ENCODE assay signal across 30 mouse cellular contexts in the genomic region with DNA sequence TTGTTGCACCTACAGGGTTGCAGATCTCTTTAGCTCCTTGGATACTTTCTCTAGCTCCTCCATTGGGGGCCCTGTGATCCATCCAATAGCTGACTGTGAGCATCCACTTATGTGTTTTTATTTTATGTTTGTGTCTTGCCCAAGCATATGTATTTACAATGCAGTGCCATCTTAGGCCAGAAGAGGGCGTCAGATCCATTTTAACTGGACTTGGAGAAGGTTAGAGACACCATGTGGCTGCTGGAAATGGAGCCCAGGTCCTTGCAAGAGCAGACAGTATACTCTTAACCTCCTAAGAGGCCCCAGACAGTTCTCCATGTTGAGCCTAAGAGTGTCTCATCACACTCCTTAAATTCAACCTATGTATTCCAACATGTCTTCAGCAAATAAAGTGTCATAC.
A peak's percentile ranks its signal among the peaks of the same experiment; 100 is the strongest.
DNase-seq lines count a peak whose midpoint lies in the region; ATAC-seq and TF ChIP-seq lines count a peak whose summit lies in the region.
"Had no signal": no experiment of that assay in that cellular context is flagged by ENCODE, and none has a peak within 500 bp of the region (broad histone marks: within the 10 kb centered on the region; RNA-seq: fewer than 3 reads in every experiment).

No protein-coding gene starts in this region.

- no peaks in the 10 kb centered on the region for H3K36me3 ChIP-seq in liver, embryonic 14.5 days (replicated peaks; ENCODE audit: control insufficient read depth, insufficient read depth, low read depth)
- H3K36me3 ChIP-seq in liver, postnatal 0 days (replicated peaks; ENCODE audit: insufficient read depth, low read length): no peaks in the 10 kb centered on the region
- H3K36me3 ChIP-seq in ES-E14 (ENCODE audit: control insufficient read depth, insufficient read depth, low read length, poor library complexity, severe bottlenecking): no peaks in the 10 kb centered on the region
- H3K36me3 ChIP-seq: embryonic facial prominence, embryonic 10.5 days; embryonic facial prominence, embryonic 15.5 days; forebrain, embryonic 12.5 days; hindbrain, embryonic 12.5 days; limb, embryonic 12.5 days; neural tube, embryonic 15.5 days had no signal

- no peaks in the 10 kb centered on the region for H3K9me3 ChIP-seq in liver, embryonic 14.5 days (ENCODE audit: control insufficient read depth, low read length)
- no peaks in the 10 kb centered on the region for H3K9me3 ChIP-seq in liver, postnatal 0 days (ENCODE audit: low read length)
- no peaks in the 10 kb centered on the region for H3K9me3 ChIP-seq in ES-E14 (ENCODE audit: control insufficient read depth, insufficient read depth, low read depth, low read length)
- H3K9me3 ChIP-seq: embryonic facial prominence, embryonic 10.5 days; embryonic facial prominence, embryonic 15.5 days; forebrain, embryonic 12.5 days; neural tube, embryonic 15.5 days had no signal

- 0 out of 2 replicates have a peak, but pooled peaks have one; percentile 3 for TF ChIP-seq CTCF in liver, embryonic 14.5 days (IDR thresholded peaks at IDR 0.05; ENCODE audit: low read depth)
- TF ChIP-seq CTCF in liver, postnatal 0 days (IDR thresholded peaks at IDR 0.05; ENCODE audit: low read depth): no peak

- ATAC-seq in liver, embryonic 14.5 days (ENCODE audit: insufficient read depth): no peak
- ATAC-seq in liver, postnatal 0 days: no peak
- ATAC-seq: activated CD4-positive, CD25-positive, alpha-beta regulatory T cell, adult 4 months; forebrain, postnatal 0 days; hindbrain, postnatal 0 days; intestine, embryonic 16.5 days had no signal

- H3K4me2 ChIP-seq in liver, embryonic 14.5 days (ENCODE audit: low read depth): no peak overlapping the region
- no peak overlapping the region for H3K4me2 ChIP-seq in liver, postnatal 0 days (ENCODE audit: low read depth, low read length)
- H3K4me2 ChIP-seq: embryonic facial prominence, embryonic 15.5 days; forebrain, embryonic 12.5 days; heart, embryonic 11.5 days; hindbrain, embryonic 12.5 days; limb, embryonic 12.5 days; neural tube, embryonic 15.5 days had no signal

- DNase-seq in liver, embryonic 14.5 days (ENCODE audit: low read depth in 3 of 3, low spot score in 3 of 3): no peak
- DNase-seq in liver, postnatal 0 days: no peak
- DNase-seq in ES-E14 (ENCODE audit: low read depth, low spot score): peak; percentile 29
- DNase-seq in ZHBTc4 (ENCODE audit: low read depth, low spot score): peak; percentile 46
- no peak for DNase-seq in frontal cortex, postnatal 10 days (ENCODE audit: low spot score in 2 of 2)
- no peak for DNase-seq in thymus, postnatal 4 days
- no peak for DNase-seq in urinary bladder, postnatal 4 days (ENCODE audit: low spot score in 2 of 2)
- DNase-seq: adrenal gland, adult 8-10 months; cerebellum, adult 11-12 months; cerebellum, adult 9-11 months; forebrain, postnatal 0 days; gastrocnemius, postnatal 14 days; heart, postnatal 36 days; kidney, adult 9 months; kidney, postnatal 10 days; lung, postnatal 10 days; midbrain, embryonic 14.5 days; retina, postnatal 1 day; right cerebral cortex, postnatal 14 days had no signal

- 15% methylated on average over 1 of the region's 1 CpGs for WGBS in liver, embryonic 14.5 days (ENCODE audit: insufficient replicate concordance)
- 22% methylated on average over 1 of the region's 1 CpGs for WGBS in liver, postnatal 0 days (ENCODE audit: insufficient replicate concordance)

- H3K9ac ChIP-seq in liver, embryonic 14.5 days (replicated peaks): no peak overlapping the region
- no peak overlapping the region for H3K9ac ChIP-seq in liver, postnatal 0 days (replicated peaks)
- no peak overlapping the region for H3K9ac ChIP-seq in ES-E14 (ENCODE audit: insufficient read depth, low read depth, low read length, poor library complexity, severe bottlenecking)
- H3K9ac ChIP-seq: embryonic facial prominence, embryonic 15.5 days; forebrain, embryonic 12.5 days; forebrain, postnatal 0 days; hindbrain, embryonic 12.5 days; limb, embryonic 12.5 days; neural tube, embryonic 15.5 days had no signal

- H3K4me1 ChIP-seq in liver, embryonic 14.5 days (replicated peaks; ENCODE audit: control insufficient read depth in 2 of 2, insufficient read depth in 2 of 2, low read length in 1 of 2): no peaks in the 10 kb centered on the region
- no peaks in the 10 kb centered on the region for H3K4me1 ChIP-seq in liver, postnatal 0 days (ENCODE audit: insufficient read depth)
- H3K4me1 ChIP-seq in ES-E14 (ENCODE audit: control insufficient read depth in 2 of 2, insufficient read depth in 2 of 2, low read length in 2 of 2, poor library complexity in 1 of 2): no peaks in the 10 kb centered on the region
- H3K4me1 ChIP-seq: embryonic facial prominence, embryonic 10.5 days; embryonic facial prominence, embryonic 15.5 days; forebrain, embryonic 12.5 days; hindbrain, embryonic 12.5 days; limb, embryonic 12.5 days; neural tube, embryonic 15.5 days had no signal

- H3K27ac ChIP-seq in liver, embryonic 14.5 days: no peak overlapping the region
- H3K27ac ChIP-seq in liver, postnatal 0 days (ENCODE audit: low read depth): no peak overlapping the region
- no peak overlapping the region for H3K27ac ChIP-seq in ES-E14 (ENCODE audit: insufficient read depth, low read depth, low read length, poor library complexity, severe bottlenecking)
- H3K27ac ChIP-seq: embryonic facial prominence, embryonic 10.5 days; embryonic facial prominence, embryonic 15.5 days; forebrain, embryonic 12.5 days; hindbrain, embryonic 12.5 days; hindbrain, postnatal 0 days; limb, embryonic 12.5 days; macrophage; neural tube, embryonic 15.5 days had no signal

- no peak for TF ChIP-seq EP300 in liver, embryonic 14.5 days (IDR thresholded peaks at IDR 0.05; ENCODE audit: low read depth)
- no peak for TF ChIP-seq EP300 in liver, postnatal 0 days (IDR thresholded peaks at IDR 0.05; ENCODE audit: low read depth)

- no peak overlapping the region for H3K4me3 ChIP-seq in liver, embryonic 14.5 days (ENCODE audit: insufficient read depth in 1 of 2, low read depth in 2 of 2, low read length in 2 of 2)
- H3K4me3 ChIP-seq in liver, postnatal 0 days (ENCODE audit: low read depth, low read length): no peak overlapping the region
- no peak overlapping the region for H3K4me3 ChIP-seq in ES-E14 (ENCODE audit: insufficient read depth in 1 of 2, low read depth in 1 of 2, low read length in 2 of 2, poor library complexity in 1 of 2, severe bottlenecking in 1 of 2)
- H3K4me3 ChIP-seq: embryonic facial prominence, embryonic 10.5 days; embryonic facial prominence, embryonic 15.5 days; forebrain, embryonic 12.5 days; hindbrain, embryonic 12.5 days; limb, embryonic 12.5 days; neural tube, embryonic 15.5 days had no signal

- H3K27me3 ChIP-seq in liver, embryonic 14.5 days (ENCODE audit: control insufficient read depth, insufficient read depth, low read length): no peaks in the 10 kb centered on the region
- H3K27me3 ChIP-seq in liver, postnatal 0 days (ENCODE audit: insufficient read depth, low read length): no peaks in the 10 kb centered on the region
- H3K27me3 ChIP-seq: embryonic facial prominence, embryonic 15.5 days; forebrain, embryonic 12.5 days; hindbrain, embryonic 12.5 days; limb, embryonic 12.5 days; neural tube, embryonic 15.5 days had no signal

- in situ Hi-C loops in ES-E14 (cut with MboI; ENCODE audit: low sequenced_read_pairs in 2 of 2, unreplicated experiment in 2 of 2): no loop called here

TF ChIP-seq in ES-E14, 5 proteins besides CTCF, POLR2A, EP300 and RAD21:
- TF ChIP-seq ZC3H11A (IDR thresholded peaks at IDR 0.05; ENCODE audit: borderline replicate concordance, low read depth, low read length) (peak; percentile 31; the same call in 1 of the 2 replicates), CHD2 (IDR thresholded peaks at IDR 0.05; ENCODE audit: low read depth, low read length) (no peak)

Comparison
In these comparisons a context has a peak if more than half of its experiments do, and no peak if none do; other contexts are left out.
1. DNase-seq: peak in ES-E14 (single experiment) and ZHBTc4 (single experiment); none in liver, embryonic 14.5 days (0 of 3), liver, postnatal 0 days (single experiment), frontal cortex, postnatal 10 days (0 of 2), thymus, postnatal 4 days (single experiment) and urinary bladder, postnatal 4 days (0 of 2).